Mouse (Mus musculus) cortical plate, adult 2 months (tissue): ENCODE data around the gene Nodal.

Source experiments
- CTCF ChIP-seq: fragments of 200-500 bp; IDR thresholded peaks from 2 replicates; pipeline ENCODE4 v1.5.1; 2011; ENCODE audit warnings: mild to moderate bottlenecking, control low read depth, low read length; ENCODE audit not compliant: insufficient read depth; ENCODE audit errors: extremely low read depth
- POLR2A ChIP-seq: fragments of 200-500 bp; IDR thresholded peaks from 2 replicates; pipeline ENCODE4 v1.6.1; 2011; ENCODE audit warnings: mild to moderate bottlenecking, low read length, control low read depth; ENCODE audit not compliant: insufficient read depth; ENCODE audit errors: extremely low read depth

DNA sequence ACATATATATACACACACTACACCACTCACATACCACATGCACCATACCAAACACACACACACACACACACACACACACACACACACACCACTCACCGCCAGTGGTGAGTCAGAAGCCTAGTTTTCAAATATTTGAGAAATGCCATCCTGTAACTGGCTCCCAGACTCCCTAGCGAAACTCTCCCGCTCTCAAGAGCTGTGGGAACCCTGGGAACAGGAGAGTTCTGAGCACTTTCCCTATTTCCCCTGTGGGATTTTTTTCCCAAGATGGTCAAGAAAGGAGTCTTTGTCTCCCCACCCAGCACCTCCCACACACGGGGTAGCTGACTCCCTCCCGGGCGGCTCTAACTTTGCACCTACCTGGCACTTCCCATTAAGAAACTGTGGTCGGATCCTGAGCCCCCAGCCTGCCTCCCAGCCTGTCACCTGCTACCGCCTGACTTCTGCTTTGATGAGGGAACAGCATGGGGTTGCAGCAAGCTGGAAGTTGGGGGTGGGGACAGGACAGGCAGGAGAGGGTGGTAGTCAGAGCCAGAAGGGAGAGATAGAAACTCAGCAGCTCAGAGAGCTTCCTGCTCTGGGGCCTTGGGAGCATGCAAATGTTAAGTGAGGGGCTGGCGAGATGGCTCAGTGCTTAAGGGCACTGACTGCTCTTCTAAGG lies 23.2 kb upstream of the Nodal start:
- TF ChIP-seq CTCF (no peak), POLR2A (no peak)
